Mouse (Mus musculus): ENCODE results near the gene Gcgr.

Gcgr gene

GRCm38 (mm10) chr11:120530085-120530964 lies at the start of gene Gcgr:
Gene Gcgr (plus strand): TSS chr11:120530699.
- peak in 1 of 2 experiments; percentile 55 for DNase-seq

GRCm38 (mm10) chr11:120483448-120483934 lies 47.0 kb upstream of the Gcgr start:
- DNase-seq: no peak

GRCm38 (mm10) chr11:120484265-120484981 lies 46.1 kb upstream of the Gcgr start, which contains the start of gene Mrpl12:
Gene Mrpl12 (plus strand): TSS chr11:120484613.
- DNase-seq: peak; percentile 91 to 94

GRCm38 (mm10) chr11:120485251-120485650 lies 45.2 kb upstream of the Gcgr start:
- DNase-seq: peak; percentile 73 to 80

- no peak for DNase-seq
Observed at GRCm38 (mm10) chr11:120488516-120488915, 42.0 kb upstream of the Gcgr start.

GRCm38 (mm10) chr11:120489054-120489761 lies 41.3 kb upstream of the Gcgr start:
- DNase-seq: peak; percentile 84 to 93

- no peak for DNase-seq
Observed at GRCm38 (mm10) chr11:120490291-120491046, 40.0 kb upstream of the Gcgr start.

- peak; percentile 94 to 97 for DNase-seq
Observed at GRCm38 (mm10) chr11:120491317-120492023, 39.0 kb upstream of the Gcgr start, which contains the start of gene Slc25a10. Gene Slc25a10 (plus strand): TSS chr11:120491840.

GRCm38 (mm10) chr11:120492024-120492877 lies 38.2 kb upstream of the Gcgr start:
- DNase-seq: peak; percentile 73 to 74

GRCm38 (mm10) chr11:120492878-120493203 lies 37.7 kb upstream of the Gcgr start:
- no peak for DNase-seq

- DNase-seq: peak; percentile 65 to 67
Observed at GRCm38 (mm10) chr11:120493351-120493750, 37.1 kb upstream of the Gcgr start.

GRCm38 (mm10) chr11:120493911-120494310 lies 36.6 kb upstream of the Gcgr start:
- DNase-seq: no peak

GRCm38 (mm10) chr11:120497436-120497835 lies 33.1 kb upstream of the Gcgr start:
- peak in 1 of 2 experiments; percentile 60 for DNase-seq

- no peak for DNase-seq
Observed at GRCm38 (mm10) chr11:120498226-120498625, 32.3 kb upstream of the Gcgr start.

- no peak for DNase-seq
Observed at GRCm38 (mm10) chr11:120498891-120499290, 31.6 kb upstream of the Gcgr start.

- peak in 1 of 2 experiments; percentile 51 for DNase-seq
Observed at GRCm38 (mm10) chr11:120499894-120500293, 30.6 kb upstream of the Gcgr start.

- DNase-seq: peak; percentile 94 to 95
Observed at GRCm38 (mm10) chr11:120500357-120500756, 30.1 kb upstream of the Gcgr start.

- DNase-seq: no peak
Observed at GRCm38 (mm10) chr11:120501018-120501417, 29.5 kb upstream of the Gcgr start.

GRCm38 (mm10) chr11:120501701-120502100 lies 28.8 kb upstream of the Gcgr start:
- no peak for DNase-seq

GRCm38 (mm10) chr11:120505661-120506060 lies 24.8 kb upstream of the Gcgr start:
- peak in 1 of 2 experiments; percentile 52 for DNase-seq
